Mouse (Mus musculus): Measurements from ENCODE around the gene Enah. TPM values are rescaled to one million over a fixed set of nuclear protein-coding genes. Genes with fewer than 3 reads are reported as not detected.

The Enah gene
- polyA plus RNA-seq, 1 experiment from 2014 or later: 14.8 TPM

DNA sequence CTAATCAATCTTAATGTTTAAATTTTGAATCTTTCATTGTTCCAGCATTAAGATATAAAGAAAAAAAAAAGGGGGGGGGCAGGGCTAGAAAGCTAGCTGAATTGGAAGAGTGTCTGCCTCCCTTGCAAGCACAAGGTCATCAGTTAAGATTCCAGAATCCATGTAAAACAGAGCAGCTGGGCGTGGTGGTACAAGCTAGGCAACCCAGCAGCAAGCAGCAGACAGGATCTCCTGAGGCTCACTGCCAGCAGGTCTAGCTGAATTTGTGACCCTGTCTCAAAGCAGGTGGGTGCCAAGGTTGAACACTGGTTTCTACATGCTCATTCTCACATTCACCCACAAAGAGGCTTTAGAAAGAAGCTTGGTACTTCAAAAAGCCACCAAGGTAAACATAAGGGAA is 118.9 kb downstream of the Enah start:
- H3K4me1 ChIP-seq: peaks cover 24% of the 10 kb centered on the region
- no peak overlapping the region for H3K4me3 ChIP-seq
- no peak for ATAC-seq (ENCODE audit: extremely low read depth, insufficient number of reproducible peaks, low FRiP score, low TSS enrichment)
- 39% methylated on average over 1 of the region's 1 CpGs for WGBS
- H3K27ac ChIP-seq (replicated peaks): peak overlapping the region; percentile 15; the same call in 1 of the 2 replicates
- H3K27me3 ChIP-seq (replicated peaks): no peaks in the 10 kb centered on the region
- no peaks in the 10 kb centered on the region for H3K9me3 ChIP-seq
- H3K4me2 ChIP-seq: no peak overlapping the region
- no peak overlapping the region for H3K9ac ChIP-seq
- peaks cover 31% of the 10 kb centered on the region for H3K36me3 ChIP-seq

DNA sequence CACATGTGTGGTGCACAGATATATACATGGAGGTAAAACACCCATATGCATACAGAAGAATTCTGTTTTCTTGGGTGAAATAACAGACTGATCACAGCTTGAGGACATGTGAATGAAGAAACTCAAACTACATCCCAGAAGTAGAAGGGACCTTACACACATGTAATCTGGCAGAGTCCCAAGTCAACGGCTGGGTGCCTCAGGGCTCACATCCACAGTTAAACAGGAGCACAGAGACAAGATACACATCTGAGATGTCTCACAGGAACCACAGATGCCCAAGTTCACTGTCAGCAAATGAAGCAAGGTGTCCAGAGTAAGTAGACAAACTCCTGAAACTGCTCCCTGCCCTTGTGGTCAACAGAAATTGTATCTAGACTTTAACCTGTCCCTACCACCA is 120.8 kb downstream of the Enah start:
- WGBS: 50% methylated on average over 1 of the region's 1 CpGs
- Histone ChIP-seq H3K4me3 (no peak overlapping the region), H3K4me2 (no peak overlapping the region), H3K9me3 (no peaks in the 10 kb centered on the region), H3K27ac (replicated peaks) (no peak overlapping the region), H3K27me3 (replicated peaks) (no peaks in the 10 kb centered on the region), H3K9ac (no peak overlapping the region), H3K36me3 (peaks cover 19% of the 10 kb centered on the region), H3K4me1 (peaks cover 29% of the 10 kb centered on the region)
- no peak for ATAC-seq (ENCODE audit: extremely low read depth, insufficient number of reproducible peaks, low FRiP score, low TSS enrichment)

DNA sequence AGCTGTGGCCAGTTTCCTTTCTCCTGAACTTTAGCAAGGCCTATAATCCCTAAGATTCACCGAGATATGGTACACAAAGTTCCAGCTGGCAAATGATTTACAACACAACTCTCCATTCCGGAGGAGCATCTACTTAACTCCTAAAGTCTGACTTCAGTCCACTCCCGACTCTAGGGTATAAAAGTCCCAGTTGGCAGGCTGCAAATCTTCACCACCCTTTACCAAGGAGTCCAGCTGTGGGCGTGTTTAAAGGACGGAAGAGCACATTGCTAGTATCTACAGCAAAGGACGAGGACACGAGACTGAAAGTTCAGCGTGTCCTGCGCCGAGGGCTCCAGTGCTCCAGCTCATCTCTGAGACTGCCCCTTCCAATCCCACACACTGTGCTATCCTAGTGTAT is 122.8 kb downstream of the Enah start:
- H3K4me3 ChIP-seq: no peak overlapping the region
- H3K9ac ChIP-seq: no peak overlapping the region
- peaks cover 34% of the 10 kb centered on the region for H3K4me1 ChIP-seq
- ATAC-seq (ENCODE audit: extremely low read depth, insufficient number of reproducible peaks, low FRiP score, low TSS enrichment): no peak
- peaks cover 4% of the 10 kb centered on the region; the same call in 1 of the 2 replicates for H3K36me3 ChIP-seq
- H3K4me2 ChIP-seq: no peak overlapping the region
- H3K27me3 ChIP-seq (replicated peaks): no peaks in the 10 kb centered on the region
- 73% methylated on average over 10 of the region's 10 CpGs for WGBS
- H3K27ac ChIP-seq (replicated peaks): no peak overlapping the region
- H3K9me3 ChIP-seq: no peaks in the 10 kb centered on the region

DNA sequence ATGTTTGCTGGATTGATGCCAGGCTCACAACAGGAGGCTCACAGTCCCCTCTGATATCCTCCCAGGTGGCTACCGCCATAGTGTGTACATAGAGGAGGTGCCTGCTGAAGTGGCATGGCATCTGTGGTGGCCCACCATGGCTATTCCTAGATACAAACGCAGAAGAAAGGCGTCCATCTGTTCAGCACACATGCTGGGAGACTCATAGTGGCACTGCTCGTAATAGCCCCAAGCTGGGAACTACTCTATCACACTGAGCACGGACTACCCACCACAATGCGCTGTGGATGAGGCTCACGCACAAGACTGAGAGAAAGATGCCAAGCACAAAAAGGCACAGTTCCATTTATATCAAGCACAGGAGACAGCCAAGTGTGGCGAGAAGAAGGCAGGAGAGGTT is 126.1 kb downstream of the Enah start:
- Histone ChIP-seq H3K27me3 (replicated peaks) (no peaks in the 10 kb centered on the region), H3K9ac (no peak overlapping the region), H3K36me3 (0 out of 2 replicates have a peak, but pooled peaks cover 4% of the 10 kb centered on the region), H3K4me3 (no peak overlapping the region), H3K4me1 (peaks cover 24% of the 10 kb centered on the region), H3K9me3 (no peaks in the 10 kb centered on the region), H3K4me2 (no peak overlapping the region), H3K27ac (replicated peaks) (no peak overlapping the region)
- WGBS: 65% methylated on average over 8 of the region's 8 CpGs
- ATAC-seq (ENCODE audit: extremely low read depth, insufficient number of reproducible peaks, low FRiP score, low TSS enrichment): no peak

DNA sequence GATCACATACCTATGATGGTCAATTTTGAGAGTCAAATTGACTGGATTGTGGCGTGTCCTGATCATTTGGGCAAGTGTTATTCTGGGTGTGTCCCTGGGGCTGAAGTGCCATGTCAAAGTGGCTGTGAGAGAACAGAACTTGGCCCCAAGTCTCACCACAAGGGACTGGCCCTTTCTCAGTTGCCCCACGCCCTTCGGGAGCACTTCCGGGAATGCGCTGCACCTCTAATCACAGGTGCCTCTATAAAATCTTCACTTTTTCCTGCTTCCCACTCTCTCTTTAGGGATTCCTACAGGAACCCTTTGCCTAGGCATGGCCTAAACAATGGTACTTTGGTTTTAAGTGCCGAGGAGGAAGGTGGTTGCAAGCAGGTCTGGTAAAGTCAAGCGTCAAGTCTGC is 130.1 kb downstream of the Enah start:
- no peaks in the 10 kb centered on the region for H3K36me3 ChIP-seq
- no peak overlapping the region for H3K27ac ChIP-seq (replicated peaks)
- H3K4me3 ChIP-seq: no peak overlapping the region
- no peaks in the 10 kb centered on the region for H3K9me3 ChIP-seq
- no peak for ATAC-seq (ENCODE audit: extremely low read depth, insufficient number of reproducible peaks, low FRiP score, low TSS enrichment)
- H3K9ac ChIP-seq: no peak overlapping the region
- no peaks in the 10 kb centered on the region for H3K27me3 ChIP-seq (replicated peaks)
- H3K4me1 ChIP-seq: peaks cover 10% of the 10 kb centered on the region
- H3K4me2 ChIP-seq: no peak overlapping the region
- 76% methylated on average over 7 of the region's 7 CpGs for WGBS

DNA sequence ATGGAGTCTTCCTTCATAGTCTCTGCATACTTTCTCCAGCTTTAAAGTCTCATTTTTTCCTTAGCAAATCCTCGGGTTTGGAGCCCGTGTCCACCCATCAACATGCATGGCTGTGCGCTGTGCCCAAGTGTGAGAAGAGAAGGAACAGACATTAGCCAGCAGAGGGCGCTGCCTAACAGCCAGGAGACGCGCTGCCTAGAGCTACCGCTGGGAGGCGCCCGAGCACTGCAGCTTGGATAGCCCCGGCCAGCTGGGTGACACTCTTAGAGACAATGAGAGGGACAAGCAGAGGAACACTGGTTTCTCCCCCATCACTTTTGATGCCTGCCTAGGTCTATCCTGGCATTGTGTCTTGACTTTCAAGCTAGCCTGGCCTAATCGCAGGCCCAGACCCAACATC is 131.0 kb downstream of the Enah start:
- Histone ChIP-seq H3K4me2 (peak overlapping the region; percentile 29), H3K9me3 (no peaks in the 10 kb centered on the region), H3K4me3 (no peak overlapping the region), H3K27me3 (replicated peaks) (no peaks in the 10 kb centered on the region), H3K27ac (replicated peaks) (no peak overlapping the region), H3K9ac (0 out of 2 replicates have a peak overlapping the region, but pooled peaks have one; percentile 5), H3K4me1 (peaks cover 3% of the 10 kb centered on the region), H3K36me3 (no peaks in the 10 kb centered on the region)
- WGBS: 6% methylated on average over 11 of the region's 11 CpGs
- peak; percentile 40; the same call in 1 of the 2 replicates for ATAC-seq (ENCODE audit: extremely low read depth, insufficient number of reproducible peaks, low FRiP score, low TSS enrichment)

DNA sequence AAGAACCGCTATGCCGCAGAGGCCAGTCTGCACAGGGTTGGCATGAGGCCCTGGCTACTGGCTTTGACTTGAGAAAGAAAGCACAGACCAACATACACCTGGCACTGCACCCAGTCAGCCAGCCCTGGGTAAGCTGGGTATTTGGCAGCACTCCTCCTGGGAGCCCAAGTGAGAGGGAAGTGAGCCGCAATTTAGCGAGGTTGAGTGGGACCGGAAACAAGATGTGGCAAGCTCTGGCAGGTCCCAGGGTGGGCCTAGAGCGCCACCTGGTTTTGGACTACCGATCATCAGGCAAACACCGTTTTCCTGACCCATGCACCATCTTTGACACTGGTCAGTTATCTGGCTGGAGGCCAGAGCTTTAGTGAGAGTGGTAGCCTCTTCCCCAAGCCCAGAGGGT is 138.3 kb downstream of the Enah start:
- Histone ChIP-seq H3K4me3 (no peak overlapping the region), H3K9ac (0 out of 2 replicates have a peak overlapping the region, but pooled peaks have one; percentile 8), H3K4me1 (peaks cover 9% of the 10 kb centered on the region), H3K27ac (replicated peaks) (no peak overlapping the region), H3K9me3 (no peaks in the 10 kb centered on the region), H3K36me3 (no peaks in the 10 kb centered on the region), H3K4me2 (peak overlapping the region; percentile 45), H3K27me3 (replicated peaks) (no peaks in the 10 kb centered on the region)
- WGBS: 16% methylated on average over 8 of the region's 8 CpGs
- ATAC-seq (ENCODE audit: extremely low read depth, insufficient number of reproducible peaks, low FRiP score, low TSS enrichment): no peak

DNA sequence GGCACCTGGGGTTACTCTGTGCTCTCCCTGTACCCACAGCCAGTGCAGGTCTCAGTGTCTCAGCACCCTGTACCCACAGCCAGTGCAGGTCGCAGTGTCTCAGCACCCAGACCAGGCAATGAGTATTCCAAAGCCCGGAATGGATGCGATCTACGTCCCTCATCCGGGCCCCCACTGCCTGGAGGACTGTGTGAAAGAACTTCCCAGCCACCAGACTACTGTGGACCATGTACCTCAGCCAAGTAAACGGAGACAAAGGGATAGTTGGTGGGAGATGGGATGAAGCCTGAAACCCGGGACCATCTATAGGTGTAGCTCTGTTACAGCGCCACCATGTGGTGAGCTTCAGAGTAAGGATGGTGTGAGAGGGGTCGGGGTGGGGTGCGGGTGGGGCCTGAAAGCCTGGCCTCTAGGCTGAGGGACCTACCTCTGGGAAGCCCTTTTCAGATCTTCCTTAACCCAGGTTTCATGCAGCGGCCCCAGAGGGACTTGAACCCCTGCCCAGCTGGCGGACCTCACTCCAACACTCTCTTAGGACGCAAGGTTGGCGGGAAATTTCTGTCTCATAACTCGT is 139.0 kb downstream of the Enah start:
- Histone ChIP-seq H3K36me3 (no peaks in the 10 kb centered on the region), H3K9me3 (no peaks in the 10 kb centered on the region), H3K27ac (replicated peaks) (no peak overlapping the region), H3K4me2 (peak overlapping the region; percentile 45), H3K9ac (no peak overlapping the region), H3K27me3 (replicated peaks) (no peaks in the 10 kb centered on the region), H3K4me3 (no peak overlapping the region), H3K4me1 (peaks cover 9% of the 10 kb centered on the region)
- 47% methylated on average over 15 of the region's 15 CpGs for WGBS
- no peak for ATAC-seq (ENCODE audit: extremely low read depth, insufficient number of reproducible peaks, low FRiP score, low TSS enrichment)

DNA sequence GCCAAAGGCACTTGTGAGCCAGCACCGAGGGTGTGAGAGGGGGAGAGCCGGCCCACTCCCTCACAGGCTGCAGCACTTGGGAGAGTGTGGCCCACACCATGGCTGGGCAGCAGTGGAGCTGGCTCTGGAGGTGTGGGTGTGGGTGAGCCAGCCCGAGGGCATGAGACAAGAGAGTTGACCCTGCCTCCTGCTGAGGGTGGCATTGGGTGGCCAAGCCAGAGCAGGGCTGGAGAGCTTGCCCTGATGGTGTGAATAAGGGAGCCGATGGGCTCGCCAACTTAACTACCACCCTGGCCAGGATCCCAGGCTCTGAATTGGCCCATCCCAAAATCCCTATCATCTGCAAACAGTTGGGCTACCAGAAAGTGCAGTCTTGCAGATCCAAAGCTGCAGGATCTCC is 141.4 kb downstream of the Enah start:
- no peak for ATAC-seq (ENCODE audit: extremely low read depth, insufficient number of reproducible peaks, low FRiP score, low TSS enrichment)
- WGBS: 72% methylated on average over 5 of the region's 5 CpGs

DNA sequence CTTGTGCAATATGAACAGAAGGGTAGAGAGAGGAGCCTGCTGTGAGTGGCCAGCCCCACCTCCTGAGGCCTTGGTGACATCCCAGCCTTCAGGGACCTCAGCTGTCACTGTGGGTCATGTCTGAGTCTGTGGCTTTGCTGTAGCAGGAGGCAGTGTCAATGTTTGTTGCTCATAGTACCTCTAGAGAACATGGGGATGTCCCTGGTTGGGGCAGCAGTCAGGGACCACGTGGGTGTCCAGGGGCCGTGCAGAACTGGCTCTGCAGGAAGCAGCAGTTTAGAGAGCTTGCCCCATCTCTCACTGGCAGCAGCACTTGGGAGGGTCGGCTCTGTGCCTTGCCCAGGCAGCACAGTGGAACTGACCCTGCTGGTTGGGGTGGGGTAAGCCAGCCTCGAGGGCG is 142.7 kb downstream of the Enah start:
- Histone ChIP-seq H3K27ac (replicated peaks) (no peak overlapping the region), H3K4me3 (no peak overlapping the region), H3K9ac (no peak overlapping the region), H3K36me3 (no peaks in the 10 kb centered on the region), H3K9me3 (no peaks in the 10 kb centered on the region), H3K27me3 (replicated peaks) (no peaks in the 10 kb centered on the region), H3K4me1 (peaks cover 13% of the 10 kb centered on the region), H3K4me2 (no peak overlapping the region)
- no peak for ATAC-seq (ENCODE audit: extremely low read depth, insufficient number of reproducible peaks, low FRiP score, low TSS enrichment)
- WGBS: 51% methylated on average over 5 of the region's 5 CpGs

More for the DNA sequence above, 141.4 kb downstream of the Enah start:
- H3K27ac ChIP-seq (replicated peaks): no peak overlapping the region
- H3K4me3 ChIP-seq: no peak overlapping the region
- no peak overlapping the region for H3K9ac ChIP-seq
- H3K36me3 ChIP-seq: no peaks in the 10 kb centered on the region
- H3K27me3 ChIP-seq (replicated peaks): no peaks in the 10 kb centered on the region
- H3K4me1 ChIP-seq: peaks cover 9% of the 10 kb centered on the region
- H3K4me2 ChIP-seq: no peak overlapping the region
- no peaks in the 10 kb centered on the region for H3K9me3 ChIP-seq

DNA sequence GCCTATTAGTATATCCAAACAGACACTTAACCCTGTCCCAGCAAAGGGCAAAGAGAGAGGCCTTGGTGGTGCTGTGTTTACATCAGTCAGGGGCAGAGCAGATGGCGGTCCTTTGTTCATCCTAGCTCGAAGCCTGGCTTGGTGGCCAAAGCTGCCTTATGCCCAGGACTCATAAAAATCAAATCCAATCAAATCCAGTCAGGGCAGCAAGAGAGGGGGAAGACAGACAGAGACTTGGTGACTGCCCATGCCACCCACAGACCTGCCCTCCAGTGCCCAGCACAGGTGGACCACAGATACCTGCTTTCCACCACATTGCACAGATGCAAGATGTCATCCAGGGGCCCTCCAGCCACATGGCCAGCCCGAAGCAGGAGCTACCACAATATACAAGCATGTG is 143.1 kb downstream of the Enah start:
- ATAC-seq (ENCODE audit: extremely low read depth, insufficient number of reproducible peaks, low FRiP score, low TSS enrichment): no peak
- no peaks in the 10 kb centered on the region for H3K27me3 ChIP-seq (replicated peaks)
- WGBS: 73% methylated on average over 3 of the region's 3 CpGs

More for the DNA sequence above, 143.1 kb downstream of the Enah start:
- H3K4me3 ChIP-seq: no peak overlapping the region
- H3K27ac ChIP-seq (replicated peaks): no peak overlapping the region
- H3K36me3 ChIP-seq: no peaks in the 10 kb centered on the region
- no peaks in the 10 kb centered on the region for H3K9me3 ChIP-seq
- no peak overlapping the region for H3K9ac ChIP-seq
- H3K4me1 ChIP-seq: peaks cover 9% of the 10 kb centered on the region
- H3K4me2 ChIP-seq: no peak overlapping the region

All from heart, embryonic 13.5 days (tissue).